Mouse (Mus musculus) v-Abl transformed pro-B cells (cell line): ENCODE data around the gene Ntn1.

Experiments
- in situ Hi-C, 2 experiments: fragments of 400-800 bp; cut with MboI; formaldehyde crosslinking; loops; one replicate each; pipeline ENCODE4 v1.15.1; 2025; ENCODE audit not compliant: unreplicated experiment in 2 of 2

The Ntn1 gene

GRCm38 (mm10) chr11:68341111-68342002, 59.3 kb downstream of the Ntn1 start:
- in situ Hi-C loops = no loop called here

- in situ Hi-C loops = no loop called here
Measured at GRCm38 (mm10) chr11:68340366-68340765, 60.3 kb downstream of the Ntn1 start.

- in situ Hi-C loops = no loop called here
Measured at GRCm38 (mm10) chr11:68339856-68340255, 60.8 kb downstream of the Ntn1 start.

GRCm38 (mm10) chr11:68339331-68339730, 61.3 kb downstream of the Ntn1 start:
- in situ Hi-C loops = no loop called here

- in situ Hi-C loops = no loop called here
Measured at GRCm38 (mm10) chr11:68331676-68332265, 68.9 kb downstream of the Ntn1 start.

GRCm38 (mm10) chr11:68331117-68331437, 69.5 kb downstream of the Ntn1 start:
- in situ Hi-C loops = no loop called here

- in situ Hi-C loops = no loop called here
Measured at GRCm38 (mm10) chr11:68330398-68331116, 70.1 kb downstream of the Ntn1 start.

GRCm38 (mm10) chr11:68324863-68325262, 75.8 kb downstream of the Ntn1 start:
- in situ Hi-C loops = no loop called here

- in situ Hi-C loops = no loop called here
Measured at GRCm38 (mm10) chr11:68321417-68321816, 79.2 kb downstream of the Ntn1 start.

- in situ Hi-C loops = no loop called here
Measured at GRCm38 (mm10) chr11:68315551-68316130, 85.0 kb downstream of the Ntn1 start.

- in situ Hi-C loops = no loop called here
Measured at GRCm38 (mm10) chr11:68313861-68314260, 86.8 kb downstream of the Ntn1 start.

GRCm38 (mm10) chr11:68313065-68313464, 87.6 kb downstream of the Ntn1 start:
- in situ Hi-C loops = no loop called here

GRCm38 (mm10) chr11:68308911-68309580, 91.6 kb downstream of the Ntn1 start:
- in situ Hi-C loops = no loop called here

GRCm38 (mm10) chr11:68305997-68306396, 94.6 kb downstream of the Ntn1 start:
- in situ Hi-C loops = no loop called here

GRCm38 (mm10) chr11:68302323-68302722, 98.3 kb downstream of the Ntn1 start:
- in situ Hi-C loops = no loop called here

GRCm38 (mm10) chr11:68301660-68302059, 99.0 kb downstream of the Ntn1 start:
- in situ Hi-C loops = no loop called here

- in situ Hi-C loops = no loop called here
Measured at GRCm38 (mm10) chr11:68295474-68295873, 105.1 kb downstream of the Ntn1 start.

GRCm38 (mm10) chr11:68290631-68291030, 110.0 kb downstream of the Ntn1 start:
- in situ Hi-C loops = no loop called here

- in situ Hi-C loops = no loop called here
Measured at GRCm38 (mm10) chr11:68287331-68287730, 113.3 kb downstream of the Ntn1 start.

GRCm38 (mm10) chr11:68286142-68286808, 114.3 kb downstream of the Ntn1 start:
- in situ Hi-C loops = no loop called here
